Mouse (Mus musculus) MEL (cell line): ENCODE results near the gene Tmem121. TPM values are rescaled to one million over a fixed set of nuclear protein-coding genes. Genes with fewer than 3 reads are reported as not detected.

Source experiments
- DNase-seq: peaks from one replicate; pipeline ENCODE4 v3.0.0; 2011; ENCODE audit warnings: low read depth, low spot score
- H3K27ac ChIP-seq: 2 replicates; pipeline ENCODE4 v1.5.1; 2012; ENCODE audit warnings: low read depth, mild to moderate bottlenecking, control low read depth, low read length, moderate library complexity; ENCODE audit not compliant: control insufficient read depth
- H3K27me3 ChIP-seq, 2 experiments: fragments of 150-350 bp in 1 of 2; sonication (generic) in 1 of 2; 2 replicates each; pipeline ENCODE4 v1.6.1; 2012; ENCODE audit warnings: low read length in 2 of 2, mild to moderate bottlenecking in 2 of 2, improper control_type of control experiment in 1 of 2, moderate library complexity in 1 of 2; ENCODE audit not compliant: insufficient read depth in 2 of 2, control insufficient read depth in 1 of 2
- H3K36me3 ChIP-seq, 2 experiments: 2 replicates each; pipeline ENCODE4 v1.6.1; 2012 to 2014; ENCODE audit warnings: low read length in 2 of 2, improper control_type of control experiment in 1 of 2, inconsistent platforms in 1 of 2, mild to moderate bottlenecking in 1 of 2; ENCODE audit not compliant: insufficient read depth in 2 of 2, control insufficient read depth in 1 of 2
- H3K4me1 ChIP-seq, 2 experiments: fragments of 150-350 bp in 1 of 2; sonication (generic) in 1 of 2; 2 replicates each; pipeline ENCODE4 v1.6.1; 2012; ENCODE audit warnings: low read length in 2 of 2, improper control_type of control experiment in 1 of 2, mild to moderate bottlenecking in 1 of 2; ENCODE audit not compliant: insufficient read depth in 2 of 2, control insufficient read depth in 1 of 2
- H3K4me3 ChIP-seq, 2 experiments: fragments of 150-350 bp in 1 of 2; sonication (generic) in 1 of 2; 2 replicates each; pipeline ENCODE4 v1.5.1; 2012; ENCODE audit warnings: low read depth in 2 of 2, low read length in 2 of 2, mild to moderate bottlenecking in 2 of 2, moderate library complexity in 2 of 2, control low read depth in 1 of 2, improper control_type of control experiment in 1 of 2; ENCODE audit not compliant: control insufficient read depth in 1 of 2, insufficient read depth in 1 of 2
- H3K79me2 ChIP-seq: 2 replicates; pipeline ENCODE4 v1.6.1; 2012; ENCODE audit warnings: mild to moderate bottlenecking, low read length, moderate library complexity; ENCODE audit not compliant: control insufficient read depth, poor library complexity, insufficient read depth
- H3K9ac ChIP-seq: 2 replicates; pipeline ENCODE4 v1.6.1; 2012; ENCODE audit warnings: low read depth, mild to moderate bottlenecking, control low read depth, low read length, moderate library complexity; ENCODE audit not compliant: control insufficient read depth, poor library complexity, severe bottlenecking
- H3K9me3 ChIP-seq: fragments of 150-350 bp; sonication (generic); replicated peaks from 2 replicates; pipeline ENCODE4 v1.6.1; 2012; ENCODE audit warnings: mild to moderate bottlenecking, low read length, improper control_type of control experiment, moderate library complexity; ENCODE audit not compliant: insufficient read depth
- BHLHE40 ChIP-seq: IDR thresholded peaks from 2 replicates; pipeline ENCODE4 v1.6.1; 2012; ENCODE audit warnings: low read depth, mild to moderate bottlenecking, inconsistent platforms, low read length, improper control_type of control experiment, borderline replicate concordance
- CHD2 ChIP-seq: IDR thresholded peaks from 2 replicates; pipeline ENCODE4 v1.6.1; 2011; ENCODE audit warnings: low read length, improper control_type of control experiment
- E2F4 ChIP-seq: IDR thresholded peaks from 2 replicates; pipeline ENCODE4 v1.6.1; 2011; ENCODE audit warnings: low read depth, low read length, improper control_type of control experiment, borderline replicate concordance
- ELF1 ChIP-seq: IDR thresholded peaks from 2 replicates; pipeline ENCODE4 v1.6.1; 2014; ENCODE audit warnings: low read depth, mild to moderate bottlenecking, inconsistent platforms, low read length, improper control_type of control experiment, moderate library complexity
- EP300 ChIP-seq, 2 experiments: IDR thresholded peaks; 2 replicates each; pipeline ENCODE4 v1.6.1; 2011; ENCODE audit warnings: improper control_type of control experiment in 2 of 2, low read length in 2 of 2, low read depth in 1 of 2, mild to moderate bottlenecking in 1 of 2
- ETS1 ChIP-seq: IDR thresholded peaks from 2 replicates; pipeline ENCODE4 v1.6.1; 2012; ENCODE audit warnings: low read depth, mild to moderate bottlenecking, inconsistent platforms, low read length, improper control_type of control experiment, moderate library complexity
- GABPA ChIP-seq: IDR thresholded peaks from 2 replicates; pipeline ENCODE4 v1.6.1; 2012; ENCODE audit warnings: low read depth, mild to moderate bottlenecking, inconsistent platforms, low read length, improper control_type of control experiment, moderate library complexity
- GATA1 ChIP-seq: IDR thresholded peaks from 2 replicates; pipeline ENCODE4 v1.6.1; 2011; ENCODE audit warnings: low read depth, low read length, improper control_type of control experiment
- HCFC1 ChIP-seq: IDR thresholded peaks from 2 replicates; pipeline ENCODE4 v1.6.1; 2012; ENCODE audit warnings: low read depth, mild to moderate bottlenecking, inconsistent platforms, low read length, improper control_type of control experiment, moderate library complexity
- KAT2A ChIP-seq: conservative IDR thresholded peaks from 2 replicates; pipeline ENCODE4 v1.6.1; 2012; ENCODE audit warnings: low read depth, low read length, improper control_type of control experiment, inconsistent platforms
- MAFK ChIP-seq: IDR thresholded peaks from 2 replicates; pipeline ENCODE4 v1.6.1; 2011; ENCODE audit warnings: low read depth, mild to moderate bottlenecking, low read length, improper control_type of control experiment, borderline replicate concordance
- MAX ChIP-seq: IDR thresholded peaks from 2 replicates; pipeline ENCODE4 v1.6.1; 2011; ENCODE audit warnings: low read length, improper control_type of control experiment
- MAZ ChIP-seq: IDR thresholded peaks from 2 replicates; pipeline ENCODE4 v1.6.1; 2012; ENCODE audit warnings: low read depth, mild to moderate bottlenecking, inconsistent platforms, low read length, improper control_type of control experiment
- MXI1 ChIP-seq: IDR thresholded peaks from 2 replicates; pipeline ENCODE4 v1.6.1; 2011; ENCODE audit warnings: mild to moderate bottlenecking, low read depth, low read length, improper control_type of control experiment
- MYC ChIP-seq: IDR thresholded peaks from 2 replicates; pipeline ENCODE4 v1.6.1; 2011; ENCODE audit warnings: low read depth, mild to moderate bottlenecking, low read length, improper control_type of control experiment, moderate library complexity
- NELFE ChIP-seq: IDR thresholded peaks from 2 replicates; pipeline ENCODE4 v1.6.1; 2011; ENCODE audit warnings: low read depth, low read length, improper control_type of control experiment
- POLR2A ChIP-seq, 2 experiments: IDR thresholded peaks; 2 replicates each; pipeline ENCODE4 v1.6.1; 2011 to 2012; ENCODE audit warnings: low read length in 2 of 2, mild to moderate bottlenecking in 2 of 2, control low read depth in 1 of 2, improper control_type of control experiment in 1 of 2, low read depth in 1 of 2, moderate library complexity in 1 of 2; ENCODE audit not compliant: control insufficient read depth in 1 of 2, insufficient read depth in 1 of 2, poor library complexity in 1 of 2
- POLR2AphosphoS5 ChIP-seq: IDR thresholded peaks from 2 replicates; pipeline ENCODE4 v1.6.1; 2012; ENCODE audit warnings: low read depth, borderline replicate concordance, mild to moderate bottlenecking, inconsistent platforms, low read length, moderate library complexity, mixed read lengths
- RAD21 ChIP-seq: IDR thresholded peaks from 2 replicates; pipeline ENCODE4 v1.6.1; 2011; ENCODE audit warnings: mild to moderate bottlenecking, low read depth, low read length, improper control_type of control experiment
- RCOR1 ChIP-seq: IDR thresholded peaks from 2 replicates; pipeline ENCODE4 v1.6.1; 2012; ENCODE audit warnings: low read depth, mild to moderate bottlenecking, inconsistent platforms, low read length, improper control_type of control experiment
- SIN3A ChIP-seq: IDR thresholded peaks from 2 replicates; pipeline ENCODE4 v1.6.1; 2012; ENCODE audit warnings: low read length, improper control_type of control experiment, inconsistent platforms
- SMC3 ChIP-seq: IDR thresholded peaks from 2 replicates; pipeline ENCODE4 v1.6.1; 2011; ENCODE audit warnings: low read depth, low read length, improper control_type of control experiment
- TAL1 ChIP-seq: IDR thresholded peaks from 2 replicates; pipeline ENCODE4 v1.6.1; 2012; ENCODE audit warnings: mild to moderate bottlenecking, inconsistent platforms, low read length, moderate library complexity, mixed read lengths
- TBP ChIP-seq: IDR thresholded peaks from 2 replicates; pipeline ENCODE4 v1.8.0; 2011; ENCODE audit warnings: low read depth, low read length, improper control_type of control experiment
- TCF12 ChIP-seq: IDR thresholded peaks from 2 replicates; pipeline ENCODE4 v1.6.1; 2014; ENCODE audit warnings: low read depth, mild to moderate bottlenecking, inconsistent platforms, low read length, improper control_type of control experiment, moderate library complexity
- USF1 ChIP-seq: IDR thresholded peaks from 2 replicates; pipeline ENCODE4 v1.6.1; 2014; ENCODE audit warnings: low read depth, mild to moderate bottlenecking, inconsistent platforms, low read length, improper control_type of control experiment, moderate library complexity
- ZKSCAN1 ChIP-seq: IDR thresholded peaks from 2 replicates; pipeline ENCODE4 v1.6.1; 2012; ENCODE audit warnings: low read depth, mild to moderate bottlenecking, inconsistent platforms, low read length, improper control_type of control experiment, moderate library complexity
- ZMIZ1 ChIP-seq: IDR thresholded peaks from 2 replicates; pipeline ENCODE4 v1.6.1; 2012; ENCODE audit warnings: low read depth, mild to moderate bottlenecking, inconsistent platforms, low read length, improper control_type of control experiment, moderate library complexity
- ZNF384 ChIP-seq: IDR thresholded peaks from 2 replicates; pipeline ENCODE4 v1.6.1; 2012; ENCODE audit warnings: low read depth, mild to moderate bottlenecking, inconsistent platforms, low read length, improper control_type of control experiment
- polyA plus RNA-seq, 2 experiments: library from polyadenylated mRNA; stranded (reverse) in 1 of 2; unstranded in 1 of 2; fragments of >175 nt in 1 of 2; fragments of >200 nt in 1 of 2; gene quantifications; 2 replicates each; pipeline versions ENCODE4 v1.2.1 to v1.2.4; 2012; ENCODE audit warnings: low replicate concordance in 2 of 2, low read depth in 1 of 2; ENCODE audit not compliant: insufficient read length in 2 of 2, insufficient read depth in 1 of 2, missing spikeins in 1 of 2
- total RNA-seq: library from RNA; depleted of rRNA; stranded (reverse); fragments of 300-350 nt; gene quantifications from 2 replicates; pipeline ENCODE4 v1.2.3, GENCODE M21; 2012

Gene Tmem121
- total and polyA plus RNA-seq, 3 experiments, result 17.0 to 35.2 TPM; not detected in 1

GRCm38 (mm10) chr12:113211772-113212171, 26.0 kb downstream of the Tmem121 start:
- peaks cover 22 to 35% of the 10 kb centered on the region in 2 experiments for H3K4me1 ChIP-seq
- peak; percentile 74 for TF ChIP-seq ZNF384
- no peak for TF ChIP-seq MXI1
- no peak for TF ChIP-seq ETS1
- peak in 1 of 2 experiments; percentile 55; a peak in 2 of 4 replicates for TF ChIP-seq EP300 (IDR thresholded peaks at IDR 0.05; ENCODE audit: low read depth in 1 of 2, low read length in 2 of 2)
- TF ChIP-seq CHD2, result no peak
- no peak for TF ChIP-seq MAX
- TF ChIP-seq ZKSCAN1, result no peak
- TF ChIP-seq SMC3, result no peak
- TF ChIP-seq GABPA, result no peak
- peaks cover 17% of the 10 kb centered on the region for H3K79me2 ChIP-seq
- peaks cover 9 to 27% of the 10 kb centered on the region in 2 experiments for H3K36me3 ChIP-seq
- peak overlapping the region; percentile 61 for H3K27ac ChIP-seq
- no peaks in the 10 kb centered on the region for H3K9me3 ChIP-seq
- H3K4me3 ChIP-seq, result peak overlapping the region in 1 of 2 experiments; percentile 48; a peak in 2 of 4 replicates
- no peaks in the 10 kb centered on the region for H3K27me3 ChIP-seq
- H3K9ac ChIP-seq, result peak overlapping the region; percentile 33
- peak; percentile 78 for DNase-seq

DNA sequence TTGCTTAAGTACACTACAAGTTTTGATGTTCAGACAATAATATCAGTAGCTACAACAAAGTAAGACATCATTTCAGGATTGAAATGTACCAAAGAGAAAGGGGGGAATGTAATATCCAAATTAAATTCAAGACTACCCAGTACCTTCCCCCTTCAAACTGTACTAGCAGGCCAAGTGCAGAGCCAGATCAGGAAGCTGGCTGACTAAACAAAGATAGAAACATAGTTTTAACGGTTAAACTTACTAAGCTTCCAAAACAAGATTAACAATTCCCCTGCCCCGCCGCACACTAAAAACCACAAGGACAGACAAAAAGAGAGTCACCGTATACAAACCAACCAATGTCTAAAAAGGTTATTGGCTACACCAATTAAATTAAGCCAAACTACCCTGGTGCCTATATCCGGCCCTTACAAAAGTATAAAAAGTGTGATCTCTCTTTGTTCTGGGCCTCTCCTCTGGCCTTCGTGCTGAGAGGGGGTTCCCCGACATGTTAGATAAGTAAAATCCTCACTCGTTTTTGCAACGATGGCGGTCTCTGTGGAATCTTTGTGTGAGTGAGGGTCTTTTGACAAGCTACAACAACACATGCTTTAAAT, 26.7 kb downstream of the Tmem121 start:
- peaks cover 8 to 26% of the 10 kb centered on the region in 2 experiments for H3K36me3 ChIP-seq
- H3K9ac ChIP-seq, result peak overlapping the region; percentile 33
- H3K79me2 ChIP-seq, result peaks cover 17% of the 10 kb centered on the region
- peak overlapping the region; percentile 71 for H3K27ac ChIP-seq
- 0 out of 2 replicates have a peak, but pooled peaks have one; percentile 51 for TF ChIP-seq MAX
- no peak for TF ChIP-seq GABPA
- peak; percentile 53; the same call in 1 of the 2 replicates for TF ChIP-seq RCOR1
- peak; percentile 70 for TF ChIP-seq HCFC1
- peak; percentile 75 for TF ChIP-seq TCF12
- peak; percentile 71 to 75 for TF ChIP-seq EP300 (IDR thresholded peaks at IDR 0.05; ENCODE audit: low read depth in 1 of 2, low read length in 2 of 2)
- TF ChIP-seq NELFE, result peak; percentile 57
- 0 out of 2 replicates have a peak, but pooled peaks have one; percentile 11 for TF ChIP-seq ZNF384
- peak; percentile 77; the same call in 1 of the 2 replicates for TF ChIP-seq ZMIZ1
- peak; percentile 34; the same call in 1 of the 2 replicates for TF ChIP-seq BHLHE40
- TF ChIP-seq RAD21, result no peak
- TF ChIP-seq USF1, result no peak
- TF ChIP-seq TAL1, result peak; percentile 84
- peak; percentile 92 for TF ChIP-seq TBP
- no peak for TF ChIP-seq POLR2AphosphoS5
- TF ChIP-seq MAZ, result 0 out of 2 replicates have a peak, but pooled peaks have one; percentile 48
- TF ChIP-seq ELF1, result peak; percentile 55; the same call in 1 of the 2 replicates
- peak in 1 of 2 experiments; percentile 64; a peak in 2 of 4 replicates for TF ChIP-seq POLR2A (IDR thresholded peaks at IDR 0.05; ENCODE audit: control insufficient read depth in 1 of 2, insufficient read depth in 1 of 2, low read depth in 1 of 2, low read length in 2 of 2, poor library complexity in 1 of 2)
- 0 out of 2 replicates have a peak, but pooled peaks have one; percentile 21 for TF ChIP-seq MAFK
- peak; percentile 63; the same call in 1 of the 2 replicates for TF ChIP-seq SIN3A
- TF ChIP-seq KAT2A, result 0 out of 2 replicates have a peak, but pooled peaks have one; percentile 38
- TF ChIP-seq MYC, result peak; percentile 70; the same call in 1 of the 2 replicates
- TF ChIP-seq ETS1, result peak; percentile 60; the same call in 1 of the 2 replicates
- TF ChIP-seq GATA1, result peak; percentile 60; the same call in 1 of the 2 replicates
- TF ChIP-seq E2F4, result no peak
- H3K4me1 ChIP-seq, result peaks cover 22 to 40% of the 10 kb centered on the region in 2 experiments
- peak overlapping the region in 1 of 2 experiments; percentile 48; a peak in 2 of 4 replicates for H3K4me3 ChIP-seq
- no peaks in the 10 kb centered on the region for H3K9me3 ChIP-seq
- H3K27me3 ChIP-seq, result no peaks in the 10 kb centered on the region
- DNase-seq, result peak; percentile 84
